Mouse (Mus musculus): ENCODE measurements around the gene F3.

Gene F3

GRCm38 (mm10) chr3:121710894-121711531, 12.3 kb upstream of the F3 start:
- no peak for DNase-seq

- DNase-seq = no peak
Observed at GRCm38 (mm10) chr3:121712222-121712621, 11.1 kb upstream of the F3 start.

- no peak for DNase-seq
Observed at GRCm38 (mm10) chr3:121713151-121713701, 10.1 kb upstream of the F3 start.

- DNase-seq = no peak
Observed at GRCm38 (mm10) chr3:121713816-121714215, 9.5 kb upstream of the F3 start.

GRCm38 (mm10) chr3:121714461-121714860, 8.9 kb upstream of the F3 start:
- DNase-seq = no peak

GRCm38 (mm10) chr3:121715336-121715735, 8.0 kb upstream of the F3 start:
- DNase-seq = no peak

- DNase-seq = no peak
Observed at GRCm38 (mm10) chr3:121715741-121716459, 7.4 kb upstream of the F3 start.

- DNase-seq = no peak
Observed at GRCm38 (mm10) chr3:121716480-121716879, 6.9 kb upstream of the F3 start.

- DNase-seq = no peak
Observed at GRCm38 (mm10) chr3:121718679-121719078, 4.7 kb upstream of the F3 start.

- DNase-seq = no peak
Observed at GRCm38 (mm10) chr3:121719701-121720100, 3.6 kb upstream of the F3 start.

- no peak for DNase-seq
Observed at GRCm38 (mm10) chr3:121720801-121721690, 2.3 kb upstream of the F3 start.

GRCm38 (mm10) chr3:121721691-121722070, 1.7 kb upstream of the F3 start:
- no peak for DNase-seq

GRCm38 (mm10) chr3:121723968-121724524, 709 bp downstream of the F3 start:
- no peak for DNase-seq

GRCm38 (mm10) chr3:121724553-121724952, 1.2 kb downstream of the F3 start:
- no peak for DNase-seq

- DNase-seq = no peak
Observed at GRCm38 (mm10) chr3:121725651-121726050, 2.3 kb downstream of the F3 start.

- no peak for DNase-seq
Observed at GRCm38 (mm10) chr3:121729678-121730077, 6.3 kb downstream of the F3 start.

- DNase-seq = no peak
Observed at GRCm38 (mm10) chr3:121735542-121735941, 12.2 kb downstream of the F3 start.

- peak in 1 of 2 experiments; percentile 58 for DNase-seq
Observed at GRCm38 (mm10) chr3:121736025-121736744, 12.8 kb downstream of the F3 start.

- no peak for DNase-seq
Observed at GRCm38 (mm10) chr3:121737453-121737852, 14.1 kb downstream of the F3 start.

GRCm38 (mm10) chr3:121737901-121738300, 14.6 kb downstream of the F3 start:
- DNase-seq = no peak

- no peak for DNase-seq
Observed at GRCm38 (mm10) chr3:121738742-121739342, 15.5 kb downstream of the F3 start.
